Comparison of ENCODE assay signal across 21 mouse cellular contexts in the genomic region with DNA sequence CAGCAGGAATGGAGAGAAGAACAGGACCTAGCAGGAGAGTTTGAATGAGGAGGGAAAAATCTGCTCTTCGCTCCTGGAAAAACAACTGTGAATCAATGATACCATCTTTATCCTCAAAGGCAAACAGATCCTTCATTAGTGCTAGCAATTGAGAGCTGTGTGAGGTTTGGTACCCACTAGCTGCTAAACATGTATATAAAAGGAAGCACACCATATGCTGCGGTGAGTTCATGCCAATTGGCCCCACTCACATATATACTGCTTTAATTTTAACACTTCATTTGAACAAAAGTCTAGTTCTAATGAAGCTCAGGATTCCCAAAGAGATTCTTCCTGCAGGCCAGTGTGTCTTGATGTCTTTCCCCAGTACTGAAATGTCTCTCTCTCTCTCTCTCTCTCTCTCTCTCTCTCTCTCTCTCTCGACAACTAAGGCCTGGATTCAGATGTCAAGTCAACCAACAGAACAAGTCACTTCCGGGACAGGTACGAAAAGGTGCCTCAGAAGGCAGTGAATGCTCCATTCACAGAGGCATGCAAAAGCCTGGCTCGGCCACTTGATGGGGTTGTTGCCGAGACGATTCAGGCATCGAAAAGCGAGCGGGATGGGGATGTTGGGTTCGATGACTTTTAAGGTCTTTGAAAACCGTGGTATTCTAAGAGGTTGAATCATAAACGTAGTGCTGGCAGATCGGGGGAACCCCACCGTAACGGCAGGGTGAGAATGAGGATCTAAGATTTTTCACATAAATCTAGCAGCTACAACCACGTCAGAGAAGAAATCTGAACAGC.
DNase-seq lines count a peak whose midpoint lies in the region; ATAC-seq lines count a peak whose summit lies in the region.
"Had no signal": no experiment of that assay in that cellular context is flagged by ENCODE, and none has a peak within 500 bp of the region (broad histone marks: within the 10 kb centered on the region; RNA-seq: fewer than 3 reads in every experiment).

No protein-coding gene starts in this region.

- DNase-seq in frontal cortex, postnatal 25 days (ENCODE audit: low spot score in 2 of 2), result no peak
- DNase-seq in spleen, postnatal 36 days (ENCODE audit: low spot score in 2 of 2), result peak; percentile 5 to 35
- no peak for DNase-seq in spleen, postnatal 4 days (ENCODE audit: low spot score in 2 of 2)
- DNase-seq in left cerebral cortex, postnatal 25 days (ENCODE audit: low spot score in 2 of 2), result peak; percentile 46 to 89
- DNase-seq in thymus, postnatal 25 days, result no peak
- DNase-seq in urinary bladder, adult 18-20 months (ENCODE audit: low spot score in 2 of 2), result no peak
- DNase-seq in midbrain, embryonic 10.5 days (ENCODE audit: low spot score), result no peak
- DNase-seq: adrenal gland, postnatal 36 days; cerebellum, adult 11-12 months; gastrocnemius, adult 2 months; heart, adult 2 months; heart, postnatal 14 days; layer of hippocampus, postnatal 36 days; lung, embryonic 14.5 days; thymus, postnatal 36 days had no signal

- no peak overlapping the region for H3K4me3 ChIP-seq in midbrain, embryonic 10.5 days
- H3K4me3 ChIP-seq: embryonic facial prominence, embryonic 15.5 days; gastrocnemius, adult 2 months; heart, adult 2 months; kidney, embryonic 15.5 days; limb, embryonic 15.5 days; neural tube, embryonic 12.5 days had no signal

- H3K27ac ChIP-seq in midbrain, embryonic 10.5 days (replicated peaks), result no peak overlapping the region
- H3K27ac ChIP-seq: embryonic facial prominence, embryonic 15.5 days; gastrocnemius, adult 2 months; heart, adult 2 months; hindbrain, postnatal 0 days; kidney, embryonic 15.5 days; limb, embryonic 15.5 days; neural tube, embryonic 12.5 days had no signal

- H3K36me3 ChIP-seq in midbrain, embryonic 10.5 days, result no peaks in the 10 kb centered on the region
- H3K36me3 ChIP-seq: embryonic facial prominence, embryonic 15.5 days; kidney, embryonic 15.5 days; limb, embryonic 15.5 days; neural tube, embryonic 12.5 days had no signal

- 90% methylated on average over 18 of the region's 18 CpGs for WGBS in midbrain, embryonic 10.5 days

- no peaks in the 10 kb centered on the region for H3K9me3 ChIP-seq in midbrain, embryonic 10.5 days (replicated peaks)
- H3K9me3 ChIP-seq: embryonic facial prominence, embryonic 15.5 days; kidney, embryonic 15.5 days; limb, embryonic 15.5 days; neural tube, embryonic 12.5 days had no signal

- no peaks in the 10 kb centered on the region for H3K4me1 ChIP-seq in midbrain, embryonic 10.5 days
- H3K4me1 ChIP-seq: embryonic facial prominence, embryonic 15.5 days; kidney, embryonic 15.5 days; limb, embryonic 15.5 days; neural tube, embryonic 12.5 days had no signal

- ATAC-seq in frontal cortex, adult (ENCODE audit: low TSS enrichment), result peak; percentile 50
- ATAC-seq: hindbrain, postnatal 0 days had no signal

- H3K27me3 ChIP-seq in midbrain, embryonic 10.5 days (ENCODE audit: low read depth, poor library complexity, severe bottlenecking), result no peaks in the 10 kb centered on the region
- H3K27me3 ChIP-seq: embryonic facial prominence, embryonic 15.5 days; kidney, embryonic 15.5 days; limb, embryonic 15.5 days; neural tube, embryonic 12.5 days had no signal

- intact Hi-C loops in left cerebral cortex, postnatal 25 days (cut with DNase I), result loop anchor here (5.0 kb wide), 1 partner anchor 211 kb away; no protein-coding TSS in a partner anchor

Comparison
In these comparisons a context has a peak if more than half of its experiments do, and no peak if none do; other contexts are left out.
1. DNase-seq: peak in spleen, postnatal 36 days (2 of 2) and left cerebral cortex, postnatal 25 days (2 of 2); none in frontal cortex, postnatal 25 days (0 of 2), spleen, postnatal 4 days (0 of 2), thymus, postnatal 25 days (single experiment), urinary bladder, adult 18-20 months (0 of 2) and midbrain, embryonic 10.5 days (single experiment).